Mouse (Mus musculus): Measurements from ENCODE around the gene Mdm2. TPM values are rescaled to one million over a fixed set of nuclear protein-coding genes. Genes with fewer than 3 reads are reported as not detected.

The Mdm2 gene
- polyA plus RNA-seq, 1 experiment from 2014 or later = 54.0 TPM

- no peaks in the 10 kb centered on the region for H3K4me1 ChIP-seq
- H3K36me3 ChIP-seq (replicated peaks) = peaks cover 100% of the 10 kb centered on the region
- no peak overlapping the region for H3K4me3 ChIP-seq
- no peaks in the 10 kb centered on the region for H3K9me3 ChIP-seq
- no peak for DNase-seq (ENCODE audit: extremely low spot score, low spot score)
- 90% methylated on average over 6 of the region's 6 CpGs for WGBS
- H3K27me3 ChIP-seq (ENCODE audit: poor library complexity, severe bottlenecking) = no peaks in the 10 kb centered on the region
- no peak overlapping the region for H3K27ac ChIP-seq
These were observed 9.3 kb downstream of the Mdm2 start for GRCm38 (mm10) chr10:117701034-117701829.

- no peak for DNase-seq (ENCODE audit: extremely low spot score, low spot score)
- H3K27me3 ChIP-seq (ENCODE audit: poor library complexity, severe bottlenecking) = no peaks in the 10 kb centered on the region
- H3K4me3 ChIP-seq = no peak overlapping the region
- no peaks in the 10 kb centered on the region for H3K9me3 ChIP-seq
- 94% methylated on average over 1 of the region's 1 CpGs for WGBS
- H3K36me3 ChIP-seq (replicated peaks) = peaks cover 100% of the 10 kb centered on the region
- no peaks in the 10 kb centered on the region for H3K4me1 ChIP-seq
- no peak overlapping the region for H3K27ac ChIP-seq
These were observed 10.1 kb downstream of the Mdm2 start for GRCm38 (mm10) chr10:117700450-117700849.

GRCm38 (mm10) chr10:117699914-117700313 lies 10.6 kb downstream of the Mdm2 start:
- Histone ChIP-seq H3K4me3 (no peak overlapping the region), H3K9me3 (no peaks in the 10 kb centered on the region), H3K4me1 (no peaks in the 10 kb centered on the region), H3K27me3 (ENCODE audit: poor library complexity, severe bottlenecking) (no peaks in the 10 kb centered on the region), H3K36me3 (replicated peaks) (peaks cover 100% of the 10 kb centered on the region), H3K27ac (no peak overlapping the region)
- DNase-seq (ENCODE audit: extremely low spot score, low spot score) = no peak
- WGBS = 95% methylated on average over 4 of the region's 4 CpGs

GRCm38 (mm10) chr10:117698313-117699138 lies 12.0 kb downstream of the Mdm2 start:
- WGBS = 96% methylated on average over 10 of the region's 10 CpGs
- no peaks in the 10 kb centered on the region for H3K4me1 ChIP-seq
- H3K36me3 ChIP-seq (replicated peaks) = peaks cover 99% of the 10 kb centered on the region

GRCm38 (mm10) chr10:117697561-117698115 lies 12.9 kb downstream of the Mdm2 start:
- DNase-seq (ENCODE audit: extremely low spot score, low spot score) = no peak
- 94% methylated on average over 3 of the region's 3 CpGs for WGBS
- no peaks in the 10 kb centered on the region for H3K27me3 ChIP-seq (ENCODE audit: poor library complexity, severe bottlenecking)
- H3K36me3 ChIP-seq (replicated peaks) = peaks cover 97% of the 10 kb centered on the region
- no peaks in the 10 kb centered on the region for H3K9me3 ChIP-seq
- no peaks in the 10 kb centered on the region for H3K4me1 ChIP-seq
- H3K27ac ChIP-seq = no peak overlapping the region
- H3K4me3 ChIP-seq = no peak overlapping the region

More at GRCm38 (mm10) chr10:117698313-117699138, 12.0 kb downstream of the Mdm2 start:
- Histone ChIP-seq H3K27ac (no peak overlapping the region), H3K4me3 (no peak overlapping the region), H3K9me3 (no peaks in the 10 kb centered on the region), H3K27me3 (ENCODE audit: poor library complexity, severe bottlenecking) (no peaks in the 10 kb centered on the region)
- no peak for DNase-seq (ENCODE audit: extremely low spot score, low spot score)

DNA sequence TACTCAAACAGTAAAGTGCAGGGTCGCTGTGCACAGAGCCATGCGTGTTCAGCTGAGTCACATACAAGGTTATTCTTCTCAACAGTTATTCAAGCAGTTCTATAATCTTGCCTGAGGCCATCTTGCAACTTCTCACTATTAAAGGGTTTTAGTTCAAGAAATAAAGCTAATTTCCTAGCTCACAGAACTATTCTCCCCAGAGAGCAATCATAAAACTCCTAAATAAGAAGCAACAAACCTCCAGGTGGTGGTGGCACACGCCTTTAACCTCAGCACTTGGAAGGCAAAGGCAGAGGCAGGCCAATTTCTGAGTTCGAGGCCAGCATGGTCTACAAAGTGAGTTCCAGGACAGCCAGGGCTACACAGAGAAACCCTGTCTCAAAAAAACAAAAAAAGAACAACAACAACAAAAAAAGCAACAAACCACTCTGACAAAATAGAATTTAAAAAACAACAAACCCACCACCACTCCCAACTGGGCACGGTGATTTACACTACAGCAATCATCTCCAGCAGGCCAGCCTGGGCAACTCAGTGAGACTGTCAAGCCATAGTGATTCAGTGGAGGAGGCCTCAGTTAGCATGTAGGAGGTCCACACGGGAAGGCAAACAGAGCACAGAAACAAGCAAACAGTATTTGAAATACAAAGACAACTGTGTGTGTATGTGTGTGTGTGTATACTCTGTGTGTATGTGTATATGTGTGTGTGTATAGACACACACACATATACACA lies 13.6 kb downstream of the Mdm2 start:
- peaks cover 97% of the 10 kb centered on the region for H3K36me3 ChIP-seq (replicated peaks)
- H3K4me3 ChIP-seq = no peak overlapping the region
- H3K4me1 ChIP-seq = no peaks in the 10 kb centered on the region
- no peaks in the 10 kb centered on the region for H3K27me3 ChIP-seq (ENCODE audit: poor library complexity, severe bottlenecking)
- DNase-seq (ENCODE audit: extremely low spot score, low spot score) = no peak
- H3K9me3 ChIP-seq = no peaks in the 10 kb centered on the region
- no peak overlapping the region for H3K27ac ChIP-seq
- WGBS = 91% methylated on average over 6 of the region's 6 CpGs

GRCm38 (mm10) chr10:117696021-117696826 lies 14.3 kb downstream of the Mdm2 start:
- H3K27me3 ChIP-seq (ENCODE audit: poor library complexity, severe bottlenecking) = no peaks in the 10 kb centered on the region
- no peak for DNase-seq (ENCODE audit: extremely low spot score, low spot score)
- H3K36me3 ChIP-seq (replicated peaks) = peaks cover 97% of the 10 kb centered on the region
- no peaks in the 10 kb centered on the region for H3K4me1 ChIP-seq
- H3K9me3 ChIP-seq = no peaks in the 10 kb centered on the region
- H3K4me3 ChIP-seq = no peak overlapping the region
- WGBS = 95% methylated on average over 8 of the region's 8 CpGs
- H3K27ac ChIP-seq = no peak overlapping the region

GRCm38 (mm10) chr10:117695605-117696004 lies 15.0 kb downstream of the Mdm2 start:
- no peaks in the 10 kb centered on the region for H3K4me1 ChIP-seq
- H3K27me3 ChIP-seq (ENCODE audit: poor library complexity, severe bottlenecking) = no peaks in the 10 kb centered on the region
- no peak for DNase-seq (ENCODE audit: extremely low spot score, low spot score)
- no peaks in the 10 kb centered on the region for H3K9me3 ChIP-seq
- H3K27ac ChIP-seq = no peak overlapping the region
- peaks cover 97% of the 10 kb centered on the region for H3K36me3 ChIP-seq (replicated peaks)
- 94% methylated on average over 4 of the region's 4 CpGs for WGBS
- H3K4me3 ChIP-seq = no peak overlapping the region

- Histone ChIP-seq H3K4me3 (no peak overlapping the region), H3K9me3 (no peaks in the 10 kb centered on the region), H3K27me3 (ENCODE audit: poor library complexity, severe bottlenecking) (no peaks in the 10 kb centered on the region), H3K27ac (no peak overlapping the region), H3K4me1 (no peaks in the 10 kb centered on the region), H3K36me3 (replicated peaks) (peaks cover 97% of the 10 kb centered on the region)
- 95% methylated on average over 4 of the region's 4 CpGs for WGBS
- DNase-seq (ENCODE audit: extremely low spot score, low spot score) = no peak
These were observed 15.5 kb downstream of the Mdm2 start for GRCm38 (mm10) chr10:117695027-117695426.

GRCm38 (mm10) chr10:117694255-117694953 lies 16.2 kb downstream of the Mdm2 start:
- Histone ChIP-seq H3K27ac (no peak overlapping the region), H3K4me1 (no peaks in the 10 kb centered on the region), H3K27me3 (ENCODE audit: poor library complexity, severe bottlenecking) (no peaks in the 10 kb centered on the region), H3K4me3 (no peak overlapping the region), H3K9me3 (no peaks in the 10 kb centered on the region), H3K36me3 (replicated peaks) (peaks cover 97% of the 10 kb centered on the region)
- DNase-seq (ENCODE audit: extremely low spot score, low spot score) = no peak
- WGBS = 97% methylated on average over 6 of the region's 6 CpGs

DNA sequence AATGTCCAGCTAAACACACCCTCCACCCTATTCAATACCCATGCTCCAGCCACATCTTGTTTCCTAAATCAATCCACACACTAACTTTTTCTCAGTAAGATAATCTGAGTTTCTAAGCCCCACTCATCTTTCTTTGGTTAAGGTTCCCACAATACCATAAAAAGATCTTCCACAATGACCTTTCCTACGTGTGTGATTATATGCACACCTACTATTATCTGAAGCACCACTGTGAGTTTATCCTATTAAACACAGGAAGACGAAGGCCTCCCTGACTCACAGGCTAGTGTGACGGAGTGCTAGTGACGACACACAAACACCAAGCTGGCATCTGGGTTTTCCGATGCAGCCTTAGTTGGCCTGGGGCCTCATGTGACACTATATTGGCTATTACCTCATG lies 17.6 kb downstream of the Mdm2 start:
- Histone ChIP-seq H3K36me3 (replicated peaks) (peaks cover 96% of the 10 kb centered on the region), H3K27ac (no peak overlapping the region), H3K9me3 (no peaks in the 10 kb centered on the region), H3K4me1 (no peaks in the 10 kb centered on the region), H3K27me3 (ENCODE audit: poor library complexity, severe bottlenecking) (no peaks in the 10 kb centered on the region), H3K4me3 (no peak overlapping the region)
- DNase-seq (ENCODE audit: extremely low spot score, low spot score) = no peak
- 96% methylated on average over 5 of the region's 5 CpGs for WGBS

Measured in forebrain, embryonic 10.5 days (tissue).